Mouse (Mus musculus): ENCODE results near the gene Gnpat. TPM values are rescaled to one million over a fixed set of nuclear protein-coding genes. Genes with fewer than 3 reads are reported as not detected.

Gnpat gene
- total RNA-seq, 2 experiments from 2014 or later, result 98.0 to 105 TPM

- intact Hi-C loops (cut with DNase I; ENCODE audit: low total_unique reads), result loop anchor here (10.0 kb wide), 1 partner anchor 49 kb away; the partner anchor contains the start of gene Egln1
- DNase-seq, result no peak
These were observed 33.3 kb downstream of the Gnpat start for GRCm38 (mm10) chr8:124896010-124896631.

DNA sequence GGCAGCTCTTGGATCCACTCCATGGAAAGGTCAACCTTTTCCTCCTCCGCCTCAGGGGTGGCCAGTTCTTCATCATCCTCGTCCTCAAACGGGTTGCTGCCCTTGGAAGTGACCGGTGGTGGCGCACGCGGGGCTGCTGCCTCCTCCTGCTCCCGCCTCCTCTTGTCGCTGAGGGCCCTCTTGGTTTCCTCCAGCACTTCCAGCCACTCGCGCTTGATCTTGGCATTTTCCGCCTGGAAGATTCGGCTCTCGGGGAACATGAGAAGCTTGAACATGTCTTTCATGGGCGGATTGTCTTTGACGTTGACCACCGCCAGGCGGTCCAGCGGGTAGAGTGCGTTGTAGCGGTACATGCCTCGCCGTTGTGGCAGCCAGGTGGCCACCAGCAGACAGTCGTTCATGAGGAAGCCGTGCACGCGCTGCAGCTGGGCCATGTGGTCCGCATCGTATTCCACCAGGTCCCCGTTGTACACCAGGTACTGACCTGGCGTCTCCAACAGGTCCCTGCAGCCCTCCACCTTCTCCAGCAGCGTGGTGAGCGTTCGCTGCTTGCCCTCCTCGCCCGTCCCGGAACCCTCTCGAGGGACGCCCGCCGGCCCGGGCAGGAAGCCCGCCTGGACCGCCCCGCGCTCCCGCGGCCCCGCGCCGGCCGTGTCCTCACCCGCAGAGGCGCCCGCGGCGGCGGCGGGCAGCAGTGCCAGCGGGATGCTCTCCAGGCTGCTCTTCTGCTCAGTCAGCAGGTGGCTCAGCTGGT, 34.0 kb downstream of the Gnpat start:
- DNase-seq, result peak; percentile 86
- intact Hi-C loops (cut with DNase I; ENCODE audit: low total_unique reads), result loop anchor here (10.0 kb wide), 1 partner anchor 48 kb away; the partner anchor contains the start of gene Egln1

DNA sequence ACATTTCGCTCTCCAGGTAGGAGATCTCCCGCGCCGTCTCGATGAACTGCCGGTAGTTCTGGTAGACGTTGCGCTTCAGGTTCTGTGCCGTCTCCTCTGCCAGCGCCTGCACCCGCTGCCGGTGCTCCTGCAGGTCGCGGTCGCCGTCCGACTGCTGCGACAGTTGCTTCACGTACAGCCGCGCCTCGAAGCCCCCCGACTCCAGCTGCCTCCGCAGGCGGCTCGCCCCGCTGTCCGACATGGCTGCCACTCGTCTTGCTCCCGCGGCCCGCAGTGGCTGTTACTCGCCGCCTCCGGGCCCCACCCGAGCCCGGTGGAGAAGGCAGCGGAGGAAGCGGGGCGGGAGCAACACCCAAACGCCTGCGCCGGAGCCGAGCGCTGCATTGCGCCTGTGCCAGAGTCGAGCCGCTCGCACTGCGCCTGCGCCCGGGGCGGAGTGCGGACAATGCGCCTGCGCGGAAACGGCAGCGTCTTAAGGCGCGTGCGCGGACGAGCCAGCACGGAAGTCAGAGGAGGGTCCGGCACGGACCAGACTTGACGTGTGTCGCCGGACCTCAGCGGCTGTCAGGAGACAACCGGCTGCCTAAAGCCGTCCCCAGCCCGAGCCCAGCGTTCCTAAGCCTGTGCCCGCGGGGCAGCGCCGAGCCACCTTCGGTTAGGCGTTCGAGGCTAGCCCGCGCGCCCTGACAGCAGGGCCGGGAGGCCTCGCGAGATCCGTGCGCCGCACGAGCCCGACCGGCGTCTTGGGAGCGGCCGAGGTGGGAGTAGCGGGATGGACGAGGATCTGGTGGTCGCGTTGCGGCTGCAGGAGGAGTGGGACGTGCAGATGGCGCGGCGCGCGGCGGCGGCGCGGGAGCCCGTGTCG, 34.8 kb downstream of the Gnpat start, which contains the start of the genes Exoc8 and Sprtn:
Gene Exoc8, minus strand, starts transcription at position 320 of the 865 bp plus-strand sequence.
Gene Sprtn, plus strand, starts transcription at position 501 of the 865 bp plus-strand sequence.
- intact Hi-C loops (cut with DNase I; ENCODE audit: low total_unique reads), result loop anchor here (10.0 kb wide), 1 partner anchor 47 kb away; the partner anchor contains the start of gene Egln1
- DNase-seq, result peak; percentile 96

DNA sequence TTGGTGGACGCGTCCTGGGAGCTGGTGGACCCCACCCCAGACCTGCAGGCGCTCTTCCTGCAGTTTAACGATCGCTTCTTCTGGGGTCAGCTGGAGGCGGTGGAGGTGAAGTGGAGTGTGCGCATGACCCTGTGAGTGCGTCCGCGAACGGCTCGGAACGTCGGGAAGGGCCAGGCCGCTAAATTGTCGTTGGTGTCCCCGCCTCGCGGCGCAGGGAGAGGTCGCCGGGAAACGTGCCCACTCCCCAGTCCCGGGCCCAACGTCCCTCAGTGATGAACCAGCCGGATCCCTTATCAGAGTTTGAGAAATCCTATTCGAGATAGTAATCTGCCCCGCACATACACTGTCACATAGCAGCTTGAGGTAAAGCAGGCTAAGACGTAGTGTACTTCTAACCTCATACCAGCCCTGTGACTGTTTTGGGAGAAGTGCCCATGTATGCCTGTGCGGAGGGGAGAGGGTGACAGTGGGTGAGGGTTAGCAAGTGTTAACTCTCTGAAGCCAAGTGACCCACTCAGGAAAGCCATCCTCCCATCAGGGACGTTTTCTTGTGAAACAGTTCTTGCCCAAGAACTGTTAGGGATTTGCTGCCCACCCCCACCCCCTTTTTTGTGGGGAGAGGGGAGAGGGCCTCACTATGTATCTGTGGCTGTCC, 35.5 kb downstream of the Gnpat start:
- intact Hi-C loops (cut with DNase I; ENCODE audit: low total_unique reads), result loop anchor here (10.0 kb wide), 1 partner anchor 46 kb away; the partner anchor contains the start of gene Egln1
- no peak for DNase-seq

DNA sequence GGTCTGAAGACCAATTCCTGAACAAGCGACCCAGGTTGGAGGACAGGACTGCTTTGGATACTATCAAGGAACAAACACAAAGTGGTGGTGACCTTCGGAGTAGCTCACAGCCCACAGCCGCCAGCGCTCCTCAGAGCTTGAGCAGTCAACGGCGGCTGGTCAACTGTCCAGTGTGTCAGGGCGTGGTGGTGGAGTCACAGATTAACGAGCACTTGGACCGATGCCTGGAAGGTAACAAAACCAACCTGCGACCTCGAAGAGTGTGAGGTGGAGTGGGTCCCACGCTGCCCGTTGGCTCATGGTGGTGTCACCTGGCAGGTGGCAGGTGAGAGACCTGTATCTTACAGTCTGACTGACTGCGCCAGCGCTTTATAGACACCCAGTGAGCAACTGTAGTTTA, 40.4 kb downstream of the Gnpat start:
- no peak for DNase-seq
- intact Hi-C loops (cut with DNase I; ENCODE audit: low total_unique reads), result no loop called here

GRCm38 (mm10) chr8:124905482-124905881, 42.6 kb downstream of the Gnpat start:
- intact Hi-C loops (cut with DNase I; ENCODE audit: low total_unique reads), result no loop called here
- DNase-seq, result no peak

- intact Hi-C loops (cut with DNase I; ENCODE audit: low total_unique reads), result loop anchor here (5.0 kb wide), 1 partner anchor 37 kb away; the partner anchor contains the start of gene Egln1
- no peak for DNase-seq
These were observed 47.1 kb downstream of the Gnpat start for GRCm38 (mm10) chr8:124909936-124910335.

DNA sequence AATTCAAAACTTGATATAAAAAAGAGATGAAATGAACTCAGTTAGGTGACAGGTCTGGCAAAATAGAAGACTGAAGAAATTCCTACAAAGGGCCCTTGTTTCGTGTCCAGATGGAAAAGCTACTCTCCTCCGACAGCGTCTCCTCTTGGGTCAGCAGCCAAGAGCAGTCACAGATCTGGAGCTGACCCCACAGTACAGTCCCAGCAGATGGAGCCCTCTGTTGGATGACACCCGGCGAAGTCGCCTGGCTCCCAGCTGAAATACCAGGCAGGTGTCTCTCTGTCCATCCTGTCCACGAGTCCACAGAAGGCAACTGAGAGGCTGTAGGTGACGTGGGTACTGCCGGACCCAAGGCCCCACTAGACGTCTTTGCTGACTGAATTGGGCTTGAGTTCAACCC, 47.5 kb downstream of the Gnpat start:
- no peak for DNase-seq
- intact Hi-C loops (cut with DNase I; ENCODE audit: low total_unique reads), result loop anchor here (5.0 kb wide), 1 partner anchor 37 kb away; the partner anchor contains the start of gene Egln1

GRCm38 (mm10) chr8:124911938-124912872, 49.4 kb downstream of the Gnpat start:
- intact Hi-C loops (cut with DNase I; ENCODE audit: low total_unique reads), result loop anchor here (5.0 kb wide), 1 partner anchor 35 kb away; the partner anchor contains the start of gene Egln1
- no peak for DNase-seq

GRCm38 (mm10) chr8:124914061-124914460, 51.2 kb downstream of the Gnpat start:
- intact Hi-C loops (cut with DNase I; ENCODE audit: low total_unique reads), result loop anchor here (5.0 kb wide), 1 partner anchor 33 kb away; the partner anchor contains the start of gene Egln1
- no peak for DNase-seq

DNA sequence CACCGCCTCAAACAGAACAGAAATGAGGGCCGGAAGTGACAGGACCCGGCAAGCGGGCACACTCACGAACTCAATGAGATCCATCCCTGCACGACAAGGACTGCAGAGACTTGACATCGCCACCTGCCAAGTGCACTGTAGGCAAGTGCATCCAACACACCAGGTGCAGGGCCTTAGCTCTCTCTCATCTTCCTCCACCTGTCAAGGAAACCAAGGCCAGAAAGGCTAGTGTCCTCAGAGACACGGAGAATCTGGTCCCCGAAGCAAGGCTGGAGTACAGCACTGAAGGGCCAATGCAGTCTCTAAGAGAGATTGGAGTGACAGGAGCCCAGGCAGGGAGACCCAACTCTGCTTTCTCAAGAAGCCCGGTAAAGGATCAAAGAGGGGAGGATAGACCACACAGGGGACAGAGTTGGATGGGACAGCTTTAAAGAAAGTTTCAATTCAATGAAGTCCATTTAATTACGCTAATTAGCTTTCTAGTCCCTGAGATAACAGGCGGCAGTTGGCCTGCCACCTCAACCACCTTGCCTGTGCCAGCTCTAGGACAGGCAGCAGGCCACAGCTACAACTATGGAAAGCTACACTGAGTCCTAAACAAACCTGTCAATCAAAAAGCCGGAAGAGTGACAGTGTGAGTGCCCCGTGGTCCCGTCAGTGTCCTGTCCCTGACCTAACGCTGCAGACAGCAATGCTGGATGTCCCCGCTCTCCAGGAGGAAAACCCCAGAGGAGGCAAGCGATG, 55.1 kb downstream of the Gnpat start:
- intact Hi-C loops (cut with DNase I; ENCODE audit: low total_unique reads), result no loop called here
- no peak for DNase-seq

DNA sequence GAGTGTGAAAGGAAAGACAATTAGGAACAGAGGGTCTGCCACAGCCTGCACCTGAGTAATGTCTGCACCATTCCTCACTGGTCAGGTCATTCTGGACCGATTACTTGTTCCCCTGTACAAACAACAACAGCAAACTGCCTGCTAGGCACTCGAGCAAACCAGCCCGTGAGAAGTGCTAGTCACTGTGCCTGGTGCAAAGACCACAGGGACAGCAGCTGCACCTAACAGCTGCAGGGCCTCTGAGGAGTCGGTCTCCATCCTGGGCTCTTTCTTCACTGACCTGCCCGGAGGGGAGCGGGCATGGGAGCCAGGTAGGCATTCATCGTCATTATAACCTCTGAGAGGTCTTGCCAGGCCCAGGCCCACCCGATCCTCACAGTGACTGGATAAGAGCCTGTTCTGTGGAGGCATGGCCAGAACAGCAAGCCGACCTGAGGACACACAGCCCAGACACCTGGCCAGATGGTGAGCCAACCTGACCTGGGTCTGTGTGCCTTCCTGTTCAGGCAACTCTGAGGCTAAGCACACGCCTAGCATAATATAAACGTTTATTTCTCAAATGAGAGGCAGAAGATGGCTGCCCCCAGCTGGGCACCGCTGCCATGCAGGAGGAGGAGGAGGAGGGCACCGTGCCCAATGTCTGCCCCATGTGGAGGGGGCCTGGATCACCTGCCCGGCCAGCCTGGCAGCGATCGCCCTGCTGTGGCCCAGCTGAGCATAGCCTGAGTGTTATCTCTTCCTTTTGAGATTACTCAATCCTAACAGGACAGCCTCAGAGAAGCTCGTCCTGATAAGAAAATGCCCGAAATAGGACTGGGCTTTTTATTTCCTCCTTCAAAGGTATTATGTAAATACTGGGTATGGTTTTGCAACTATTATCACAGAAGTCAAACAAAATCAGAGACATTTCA, 58.8 kb downstream of the Gnpat start:
- intact Hi-C loops (cut with DNase I; ENCODE audit: low total_unique reads), result no loop called here
- DNase-seq, result peak; percentile 40

- intact Hi-C loops (cut with DNase I; ENCODE audit: low total_unique reads), result no loop called here
- no peak for DNase-seq
These were observed 59.8 kb downstream of the Gnpat start for GRCm38 (mm10) chr8:124922490-124923089.

DNA sequence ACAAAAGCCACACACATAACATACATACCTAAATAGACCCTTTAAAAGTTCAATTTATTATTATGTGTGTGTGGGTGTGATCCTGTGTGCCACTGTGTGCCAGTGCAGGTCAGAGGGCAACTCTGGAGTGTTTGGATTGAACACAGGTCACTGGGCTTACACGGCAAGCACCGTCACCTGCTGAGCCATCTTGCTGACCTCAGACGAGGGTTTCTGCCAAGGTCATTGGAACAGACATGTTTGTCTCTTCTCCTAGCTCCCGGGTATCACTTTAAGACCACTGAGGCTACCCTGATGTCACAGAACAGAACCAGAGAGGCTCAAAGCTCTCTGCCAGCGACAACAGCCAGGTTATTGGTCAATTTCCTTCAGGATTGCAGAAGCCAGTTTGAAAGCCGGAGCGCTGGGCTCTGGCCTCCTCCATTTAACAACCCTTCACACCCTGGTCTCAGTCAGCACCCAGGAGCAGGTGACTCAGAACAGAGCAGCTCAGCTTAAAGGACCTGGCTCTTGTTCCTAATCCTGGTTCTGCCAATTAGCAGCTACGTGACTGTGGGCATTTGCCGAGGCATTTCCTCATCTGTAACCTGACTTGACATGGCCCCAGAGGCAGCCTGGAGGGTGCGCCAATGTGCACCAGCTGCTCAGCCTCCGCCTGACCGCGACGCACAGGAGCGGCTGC, 61.3 kb downstream of the Gnpat start:
- intact Hi-C loops (cut with DNase I; ENCODE audit: low total_unique reads), result no loop called here
- peak; percentile 73 for DNase-seq

- intact Hi-C loops (cut with DNase I; ENCODE audit: low total_unique reads), result no loop called here
- no peak for DNase-seq
These were observed 62.9 kb downstream of the Gnpat start for GRCm38 (mm10) chr8:124925544-124926266.

Measured in gastrocnemius, postnatal 14 days (tissue).